8 mouse cellular contexts compared by ENCODE assay signal in the genomic region with DNA sequence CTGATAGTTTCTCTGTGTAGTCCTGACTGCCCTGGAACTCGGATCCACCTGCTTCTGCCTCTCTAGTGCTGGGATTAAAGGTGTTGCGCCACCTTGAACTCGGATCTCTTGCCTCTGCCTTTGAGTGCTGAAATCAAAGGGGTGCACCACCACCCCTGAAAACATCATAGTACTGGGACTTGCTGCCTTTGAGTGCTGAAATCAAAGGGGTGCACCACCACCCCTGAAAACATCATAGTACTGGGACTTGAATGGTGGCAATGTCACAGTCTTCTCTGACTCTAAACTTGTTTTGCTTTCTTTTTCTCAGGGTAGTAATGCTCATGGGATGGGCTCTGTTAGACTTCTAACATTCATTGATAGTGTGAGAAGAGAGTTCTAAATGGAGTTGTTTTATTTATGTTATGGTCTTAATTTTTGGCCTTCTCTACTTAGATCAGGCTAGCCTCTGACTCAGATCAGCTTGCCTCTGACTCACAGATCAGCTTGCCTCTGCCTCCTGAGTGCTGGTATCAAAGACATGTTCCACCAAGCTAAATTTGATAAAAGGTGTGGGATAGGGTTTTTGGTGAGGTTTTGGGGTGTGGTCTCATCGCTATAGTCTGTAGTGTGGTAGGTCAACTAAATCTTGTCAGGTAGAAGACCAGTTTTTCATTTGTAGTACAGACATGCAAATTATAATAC. TPM values are rescaled to one million over a fixed set of nuclear protein-coding genes. Genes with fewer than 3 reads are reported as not detected.
DNase-seq lines count a peak whose midpoint lies in the region; ATAC-seq and TF ChIP-seq lines count a peak whose summit lies in the region.

No protein-coding gene starts in this region.

- no peaks in the 10 kb centered on the region for H3K9me3 ChIP-seq in heart, embryonic 13.5 days
- H3K9me3 ChIP-seq in ES-Bruce4 (replicated peaks; ENCODE audit: control insufficient read depth, insufficient read depth, low read length, poor library complexity, severe bottlenecking) = no peaks in the 10 kb centered on the region
- no peaks in the 10 kb centered on the region for H3K9me3 ChIP-seq in heart, postnatal 0 days (replicated peaks; ENCODE audit: control insufficient read depth, low read length)
- no peaks in the 10 kb centered on the region for H3K9me3 ChIP-seq in midbrain, embryonic 11.5 days (ENCODE audit: control insufficient read depth, low read length)

- intact Hi-C loops in heart, postnatal 36 days (cut with DNase I) = loop anchor here (5.0 kb wide), 1 partner anchor 155 kb away; no protein-coding TSS in a partner anchor

- peak overlapping the region; percentile 100 for H3K9ac ChIP-seq in heart, embryonic 13.5 days
- peak overlapping the region; percentile 98; the same call in 1 of the 2 replicates for H3K9ac ChIP-seq in ES-Bruce4 (ENCODE audit: low read depth, poor library complexity, severe bottlenecking)
- H3K9ac ChIP-seq in heart, postnatal 0 days (replicated peaks; ENCODE audit: low read depth, low read length) = peak overlapping the region; percentile 98; the same call in 1 of the 2 replicates
- H3K9ac ChIP-seq in midbrain, embryonic 11.5 days (ENCODE audit: low read length) = no peak overlapping the region; the same call in 1 of the 2 replicates

- peaks cover 32% of the 10 kb centered on the region for H3K4me1 ChIP-seq in heart, embryonic 13.5 days
- peaks cover 3% of the 10 kb centered on the region for H3K4me1 ChIP-seq in ES-Bruce4 (ENCODE audit: control insufficient read depth, insufficient read depth, low read length)
- H3K4me1 ChIP-seq in heart, postnatal 0 days (ENCODE audit: control insufficient read depth, insufficient read depth) = peaks cover 14% of the 10 kb centered on the region
- H3K4me1 ChIP-seq in midbrain, embryonic 11.5 days (ENCODE audit: control insufficient read depth, insufficient read depth, low read length) = peaks cover 18% of the 10 kb centered on the region

- H3K27ac ChIP-seq in heart, embryonic 13.5 days (replicated peaks) = no peak overlapping the region
- H3K27ac ChIP-seq in ES-Bruce4 (ENCODE audit: insufficient read depth, low read length) = no peak overlapping the region
- no peak overlapping the region for H3K27ac ChIP-seq in heart, postnatal 0 days (ENCODE audit: low read depth)
- no peak overlapping the region for H3K27ac ChIP-seq in midbrain, embryonic 11.5 days (ENCODE audit: low read depth, low read length)

- no peaks in the 10 kb centered on the region for H3K27me3 ChIP-seq in heart, embryonic 13.5 days (replicated peaks)
- H3K27me3 ChIP-seq in ES-Bruce4 (ENCODE audit: control insufficient read depth, insufficient read depth, low read length, poor library complexity, severe bottlenecking) = no peaks in the 10 kb centered on the region
- no peaks in the 10 kb centered on the region for H3K27me3 ChIP-seq in heart, postnatal 0 days (ENCODE audit: control insufficient read depth, insufficient read depth, low read length)
- H3K27me3 ChIP-seq in midbrain, embryonic 11.5 days (ENCODE audit: control insufficient read depth, insufficient read depth, low read length) = no peaks in the 10 kb centered on the region

- no peak for TF ChIP-seq EP300 in ES-Bruce4 (IDR thresholded peaks at IDR 0.05; ENCODE audit: insufficient read depth, low read depth, low read length)
- TF ChIP-seq EP300 in heart, postnatal 0 days (IDR thresholded peaks at IDR 0.05; ENCODE audit: low read depth) = no peak

- H3K36me3 ChIP-seq in heart, embryonic 13.5 days = peaks cover 33% of the 10 kb centered on the region
- peaks cover 19% of the 10 kb centered on the region for H3K36me3 ChIP-seq in ES-Bruce4 (ENCODE audit: control insufficient read depth, insufficient read depth, low read length, poor library complexity, severe bottlenecking)
- H3K36me3 ChIP-seq in heart, postnatal 0 days (replicated peaks; ENCODE audit: control insufficient read depth, insufficient read depth, low read length) = peaks cover 5% of the 10 kb centered on the region
- H3K36me3 ChIP-seq in midbrain, embryonic 11.5 days (ENCODE audit: control insufficient read depth, insufficient read depth, low read length) = no peaks in the 10 kb centered on the region; the same call in 1 of the 2 replicates

- peak overlapping the region; percentile 95 for H3K4me2 ChIP-seq in heart, embryonic 13.5 days
- H3K4me2 ChIP-seq in heart, postnatal 0 days (ENCODE audit: low read depth, low read length) = peak overlapping the region; percentile 94
- H3K4me2 ChIP-seq in midbrain, embryonic 11.5 days = peak overlapping the region; percentile 94

- no peak for DNase-seq in heart, postnatal 36 days
- DNase-seq in heart, postnatal 0 days (ENCODE audit: low spot score) = no peak
- no peak for DNase-seq in midbrain, embryonic 11.5 days (ENCODE audit: low spot score, missing footprints)
- DNase-seq in urinary bladder, adult 2 months (ENCODE audit: low spot score) = no peak
- no peak for DNase-seq in frontal cortex, postnatal 25 days (ENCODE audit: low spot score in 2 of 2)

- no peak for TF ChIP-seq CTCF in ES-Bruce4 (IDR thresholded peaks at IDR 0.05; ENCODE audit: low read depth, low read length)
- no peak for TF ChIP-seq CTCF in heart, postnatal 0 days (IDR thresholded peaks at IDR 0.05; ENCODE audit: low read depth)

- H3K4me3 ChIP-seq in heart, embryonic 13.5 days = peak overlapping the region; percentile 100
- H3K4me3 ChIP-seq in ES-Bruce4 (ENCODE audit: low read depth, low read length) = peak overlapping the region; percentile 40
- H3K4me3 ChIP-seq in heart, postnatal 0 days (ENCODE audit: low read depth, low read length) = peak overlapping the region; percentile 95
- H3K4me3 ChIP-seq in midbrain, embryonic 11.5 days (ENCODE audit: low read depth, low read length) = peak overlapping the region; percentile 99

- WGBS in heart, embryonic 13.5 days = 84% methylated on average over 4 of the region's 4 CpGs
- 73% methylated on average over 4 of the region's 4 CpGs for WGBS in heart, postnatal 0 days
- WGBS in midbrain, embryonic 11.5 days = 89% methylated on average over 4 of the region's 4 CpGs

- no peak for ATAC-seq in heart, embryonic 13.5 days (ENCODE audit: extremely low read depth, insufficient number of reproducible peaks, low FRiP score, low TSS enrichment)
- ATAC-seq in heart, postnatal 0 days (ENCODE audit: insufficient read depth, low read depth) = no peak
- no peak for ATAC-seq in midbrain, embryonic 11.5 days (ENCODE audit: low FRiP score)
- ATAC-seq in frontal cortex, adult (ENCODE audit: low TSS enrichment) = no peak

- TF ChIP-seq POLR2A in ES-Bruce4 (IDR thresholded peaks at IDR 0.05; ENCODE audit: insufficient read depth, low read length) = no peak

RNA-seq across cellular contexts. Expression of gene Rbbp6, which starts 6.7 kb away (rescaled TPM):
- 16.8 and 17.9 TPM in 2 replicates for polyA plus RNA-seq in heart, embryonic 13.5 days (2015; fragmentation: Nextera tagmentation; extraction: Ambion mirVana)
- 10 to 100 TPM; 22.1 to 33.0 TPM for total RNA-seq in heart, postnatal 36 days (2021)
- polyA plus RNA-seq in ES-Bruce4 (2011; ENCODE audit: insufficient read depth, insufficient read length, low read depth, missing spikeins) = 101 and 105 TPM in 2 replicates
- 14.5 and 14.9 TPM in 2 replicates for total RNA-seq in heart, postnatal 0 days (2014; rRNA removed; ENCODE audit: low replicate concordance)
- polyA plus RNA-seq in heart, postnatal 0 days (2015; fragmentation: Nextera tagmentation; extraction: Ambion mirVana) = 12.5 and 13.2 TPM in 2 replicates
- 32.8 and 38.1 TPM in 2 replicates for polyA plus RNA-seq in midbrain, embryonic 11.5 days (2014; fragmentation: Nextera tagmentation; extraction: Ambion mirVana)
- polyA plus RNA-seq in urinary bladder, adult 2 months (2012; rRNA removed) = 38.7 and 42.9 TPM in 2 replicates

Comparison
In these comparisons a context has a peak if more than half of its experiments do, and no peak if none do; other contexts are left out.
1. H3K4me3 ChIP-seq: peak in every context shown above with its lines; median percentile 100 in heart, embryonic 13.5 days; 99 in midbrain, embryonic 11.5 days; 95 in heart, postnatal 0 days; 40 in ES-Bruce4.